Mouse (Mus musculus) liver, embryonic 15.5 days (tissue): Measurements from ENCODE around the gene Aqp9. TPM values are rescaled to one million over a fixed set of nuclear protein-coding genes. Genes with fewer than 3 reads are reported as not detected.
A peak's percentile ranks its signal among the peaks of the same experiment; 100 is the strongest.

ENCODE experiments used
- ATAC-seq: fragments of 200-750 bp; cut with Nextera tagmentation; 2 replicates; pipeline ENCODE4 v1.8.0; 2017; ENCODE audit warnings: moderate number of reproducible peaks, mild to moderate bottlenecking, moderate library complexity; ENCODE audit not compliant: insufficient read depth
- H3K27ac ChIP-seq: fragments of 300-500 bp; sonication (generic); replicated peaks from 2 replicates; pipeline ENCODE4 v1.5.1; 2015; ENCODE audit warnings: mild to moderate bottlenecking, inconsistent platforms
- H3K27me3 ChIP-seq: fragments of 300-500 bp; sonication (generic); 2 replicates; pipeline ENCODE4 v1.6.1; 2015; ENCODE audit warnings: mild to moderate bottlenecking, inconsistent platforms
- H3K36me3 ChIP-seq: fragments of 300-500 bp; sonication (generic); replicated peaks from 2 replicates; pipeline ENCODE4 v1.6.1; 2015; ENCODE audit warnings: moderate library complexity, mild to moderate bottlenecking, inconsistent platforms
- H3K4me1 ChIP-seq: fragments of 300-500 bp; sonication (generic); replicated peaks from 2 replicates; pipeline ENCODE4 v1.6.1; 2015; ENCODE audit warnings: inconsistent platforms
- H3K4me2 ChIP-seq: fragments of 300-500 bp; sonication (generic); 2 replicates; pipeline ENCODE4 v1.6.1; 2015; ENCODE audit warnings: moderate library complexity, mild to moderate bottlenecking, inconsistent platforms
- H3K4me3 ChIP-seq: fragments of 300-500 bp; sonication (generic); replicated peaks from 2 replicates; pipeline ENCODE4 v1.5.1; 2015; ENCODE audit warnings: mild to moderate bottlenecking, inconsistent platforms
- H3K9ac ChIP-seq: fragments of 300-500 bp; sonication (generic); 2 replicates; pipeline ENCODE4 v1.6.1; 2015; ENCODE audit warnings: moderate library complexity, mild to moderate bottlenecking, inconsistent platforms
- H3K9me3 ChIP-seq: fragments of 300-500 bp; sonication (generic); replicated peaks from 2 replicates; pipeline ENCODE4 v1.6.1; 2016; ENCODE audit warnings: inconsistent platforms
- WGBS: fragments of 180-500 bp; shearing (Covaris S2); methylation state at CpG from one replicate; pipeline ENCODE4 v1.1.7; 2015; ENCODE audit warnings: mixed read lengths; ENCODE audit not compliant: insufficient replicate concordance; 5-methylcytosine and 5-hydroxymethylcytosine counted together
- polyA plus RNA-seq: library from polyadenylated mRNA; unstranded; fragments of >200 nt; fragmentation: Nextera tagmentation; extraction: Ambion mirVana; gene quantifications from 2 replicates; pipeline ENCODE4 v1.2.1, GENCODE M21; 2015

The Aqp9 gene
- polyA plus RNA-seq, 1 experiment from 2014 or later, result 7.7 TPM

DNA sequence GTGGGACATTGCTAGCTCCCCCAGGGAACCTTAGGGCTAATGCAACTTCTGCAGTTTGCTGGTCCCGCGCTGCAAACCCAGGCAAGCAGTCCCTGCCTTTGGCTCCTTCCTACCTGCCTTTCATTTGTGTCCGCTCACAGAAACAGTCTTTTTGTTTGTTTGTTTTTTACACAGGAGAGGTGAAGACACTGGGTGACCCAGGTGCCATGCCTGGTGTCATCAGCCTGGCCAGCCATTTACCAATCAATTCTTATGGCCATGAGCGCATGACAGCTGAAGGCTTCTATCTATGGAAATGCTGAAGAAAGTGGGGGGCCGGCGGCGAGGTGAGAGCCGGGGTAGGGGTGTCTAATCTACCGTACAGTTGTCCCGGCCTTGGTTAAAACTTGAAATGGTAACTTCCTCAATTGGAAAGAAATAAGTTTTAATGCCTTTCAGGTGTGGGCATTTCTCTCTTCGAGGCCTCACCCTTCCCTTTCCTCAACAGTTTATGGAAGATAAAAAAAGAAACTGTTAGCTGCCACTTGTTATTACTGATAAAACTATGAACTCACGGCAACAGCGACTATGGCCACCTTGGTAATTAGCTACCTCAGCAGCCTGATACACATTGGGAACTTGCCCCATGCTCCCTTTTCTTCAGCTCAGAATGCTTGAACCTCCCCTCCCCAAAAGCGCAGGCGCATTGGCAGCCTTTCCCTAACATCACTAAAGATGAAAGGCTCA, 10.4 kb downstream of the Aqp9 start:
- peak overlapping the region; percentile 47 for H3K9ac ChIP-seq
- H3K9me3 ChIP-seq, result no peaks in the 10 kb centered on the region
- H3K36me3 ChIP-seq, result no peaks in the 10 kb centered on the region
- H3K27me3 ChIP-seq, result no peaks in the 10 kb centered on the region
- peak; percentile 49; the same call in 1 of the 2 replicates for ATAC-seq
- peak overlapping the region; percentile 91 for H3K27ac ChIP-seq
- peak overlapping the region; percentile 20; the same call in 1 of the 2 replicates for H3K4me3 ChIP-seq
- H3K4me1 ChIP-seq, result peaks cover 92% of the 10 kb centered on the region
- peak overlapping the region; percentile 63 for H3K4me2 ChIP-seq
- WGBS, result 33% methylated on average over 15 of the region's 15 CpGs

DNA sequence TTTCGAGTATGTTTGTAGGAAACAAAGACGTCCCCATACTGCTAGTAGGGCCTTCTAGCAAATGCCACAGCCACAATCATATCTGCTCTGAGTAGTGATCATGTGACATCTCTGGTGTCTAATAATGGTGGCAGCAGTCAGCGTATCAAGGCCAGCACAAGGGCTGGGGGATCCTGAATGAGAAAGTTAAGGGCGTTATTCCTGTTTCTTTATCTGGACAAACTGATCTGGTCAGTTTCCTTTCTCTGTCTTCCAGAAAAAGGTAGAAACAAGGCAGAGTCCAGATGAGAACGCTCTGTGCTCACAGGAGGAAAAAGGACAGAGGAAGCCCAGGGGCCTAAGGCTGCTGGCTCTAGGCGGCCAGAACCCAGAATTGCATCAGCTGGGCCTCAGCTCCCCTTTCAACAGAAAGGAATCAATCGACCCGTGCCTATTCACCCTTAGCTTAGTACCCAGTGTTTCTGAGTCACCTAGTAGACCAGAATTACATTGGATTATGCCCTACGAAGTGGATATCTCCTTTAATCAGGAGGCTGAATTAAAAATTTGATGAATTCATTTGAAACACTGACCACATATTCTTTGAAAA, 11.9 kb downstream of the Aqp9 start:
- Histone ChIP-seq H3K4me2 (peak overlapping the region; percentile 37), H3K4me3 (no peak overlapping the region), H3K4me1 (peaks cover 88% of the 10 kb centered on the region), H3K27ac (peak overlapping the region; percentile 91), H3K9ac (peak overlapping the region; percentile 47; the same call in 1 of the 2 replicates), H3K36me3 (no peaks in the 10 kb centered on the region), H3K9me3 (no peaks in the 10 kb centered on the region), H3K27me3 (no peaks in the 10 kb centered on the region)
- ATAC-seq, result peak; percentile 64
- 22% methylated on average over 9 of the region's 9 CpGs for WGBS

DNA sequence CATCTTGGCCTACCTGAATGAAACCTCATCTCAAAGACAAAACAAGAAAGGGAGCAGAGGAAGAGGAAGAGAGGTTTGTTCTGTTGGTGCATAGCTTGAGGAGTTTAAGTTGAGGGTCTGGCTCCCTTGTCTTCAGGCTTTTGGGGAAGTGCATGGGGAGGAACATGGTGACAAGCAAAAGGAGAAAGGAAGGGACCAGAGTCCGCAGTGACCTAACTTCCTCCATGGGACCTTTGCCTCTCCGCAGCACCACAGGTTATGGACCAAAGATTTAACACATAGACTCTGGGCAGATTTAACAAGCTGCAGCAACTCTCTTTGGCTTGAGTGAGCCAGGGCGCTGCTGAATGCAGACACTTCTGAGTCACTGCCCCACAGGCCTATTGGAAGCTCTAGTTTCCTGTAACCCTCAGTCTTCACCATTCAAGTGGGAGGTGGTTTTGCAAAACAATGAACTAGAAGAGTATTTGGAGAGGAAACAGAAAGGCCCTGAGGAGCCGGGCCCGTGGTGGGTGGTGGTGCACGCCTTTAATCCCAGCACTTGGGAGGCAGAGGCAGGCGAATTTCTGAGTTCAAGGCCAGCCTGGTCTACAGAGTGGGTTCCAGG, 13.0 kb downstream of the Aqp9 start:
- peak overlapping the region; percentile 16 for H3K27ac ChIP-seq
- no peak overlapping the region for H3K4me2 ChIP-seq
- H3K27me3 ChIP-seq, result no peaks in the 10 kb centered on the region
- ATAC-seq, result no peak
- H3K36me3 ChIP-seq, result no peaks in the 10 kb centered on the region
- H3K4me3 ChIP-seq, result no peak overlapping the region
- peaks cover 88% of the 10 kb centered on the region for H3K4me1 ChIP-seq
- H3K9me3 ChIP-seq, result no peaks in the 10 kb centered on the region
- H3K9ac ChIP-seq, result no peak overlapping the region
- WGBS, result 61% methylated on average over 7 of the region's 7 CpGs

DNA sequence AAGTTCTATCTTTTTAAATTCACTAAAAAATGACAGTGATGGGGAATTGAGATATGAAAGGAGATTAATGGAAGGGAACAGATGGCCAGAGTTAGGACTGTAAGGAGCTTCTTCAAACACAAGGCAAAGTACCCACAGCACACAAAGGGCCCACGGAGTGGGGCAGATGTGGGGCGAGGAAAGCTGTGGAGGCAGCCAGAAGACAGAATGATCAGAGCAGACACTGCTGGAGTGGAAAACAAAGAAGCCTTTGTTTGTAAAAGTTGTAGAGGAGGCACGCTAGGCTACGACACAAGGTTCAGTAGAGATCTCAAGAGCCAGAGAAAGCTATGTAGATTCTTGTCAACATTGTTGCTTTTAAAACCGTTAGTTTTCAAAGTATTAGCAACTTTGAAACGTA, 17.1 kb downstream of the Aqp9 start:
- Histone ChIP-seq H3K27me3 (no peaks in the 10 kb centered on the region), H3K9me3 (no peaks in the 10 kb centered on the region), H3K36me3 (no peaks in the 10 kb centered on the region), H3K9ac (peak overlapping the region; percentile 10; the same call in 1 of the 2 replicates), H3K4me1 (peaks cover 84% of the 10 kb centered on the region), H3K4me2 (no peak overlapping the region), H3K27ac (peak overlapping the region; percentile 67), H3K4me3 (no peak overlapping the region)
- 71% methylated on average over 6 of the region's 6 CpGs for WGBS
- no peak for ATAC-seq

DNA sequence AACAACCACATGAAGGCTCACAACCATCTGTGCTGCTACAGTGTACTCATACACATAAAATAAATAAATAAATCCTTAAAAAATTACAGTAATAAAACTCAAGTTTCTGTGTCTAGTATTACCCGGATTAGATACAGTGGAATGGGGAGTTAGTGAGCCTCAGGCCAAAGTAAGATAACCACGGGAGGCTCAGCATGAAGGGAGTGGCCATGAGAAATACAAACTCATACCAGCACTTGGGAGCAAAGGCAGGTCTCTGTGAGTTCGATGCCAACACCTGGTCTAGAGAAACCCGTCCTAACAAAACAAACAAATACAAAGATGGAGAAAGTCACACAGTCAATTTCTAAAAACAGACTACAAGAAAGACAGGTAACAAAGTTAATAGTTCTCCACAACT, 18.3 kb downstream of the Aqp9 start:
- Histone ChIP-seq H3K4me1 (peaks cover 84% of the 10 kb centered on the region), H3K4me3 (no peak overlapping the region), H3K27ac (peak overlapping the region; percentile 75), H3K27me3 (no peaks in the 10 kb centered on the region), H3K4me2 (no peak overlapping the region), H3K9me3 (no peaks in the 10 kb centered on the region), H3K9ac (no peak overlapping the region), H3K36me3 (no peaks in the 10 kb centered on the region)
- peak; percentile 62 for ATAC-seq
- WGBS, result 23% methylated on average over 4 of the region's 4 CpGs

DNA sequence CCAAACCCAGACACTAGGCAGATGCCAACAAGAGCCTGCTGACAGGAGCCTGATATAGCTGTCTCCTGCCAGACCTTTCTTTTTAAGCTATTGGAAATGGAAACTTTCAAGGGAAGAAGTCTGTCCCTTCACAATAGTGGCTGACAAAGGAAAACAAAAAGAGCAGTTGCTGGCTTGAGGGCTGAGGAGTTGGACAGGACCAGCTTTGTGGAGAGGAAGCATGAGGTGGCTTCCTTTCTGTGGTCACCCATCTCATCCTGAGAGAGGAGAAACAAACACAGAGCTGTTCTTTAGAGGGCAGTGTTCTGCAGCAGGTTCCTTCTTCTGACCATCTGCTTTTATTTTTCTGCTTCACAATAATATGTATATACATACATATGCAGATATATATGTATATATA, 19.6 kb downstream of the Aqp9 start:
- no peak for ATAC-seq
- Histone ChIP-seq H3K4me3 (no peak overlapping the region), H3K27me3 (no peaks in the 10 kb centered on the region), H3K4me2 (no peak overlapping the region), H3K9me3 (no peaks in the 10 kb centered on the region), H3K36me3 (no peaks in the 10 kb centered on the region), H3K4me1 (peaks cover 78% of the 10 kb centered on the region), H3K27ac (peak overlapping the region; percentile 75), H3K9ac (no peak overlapping the region)

DNA sequence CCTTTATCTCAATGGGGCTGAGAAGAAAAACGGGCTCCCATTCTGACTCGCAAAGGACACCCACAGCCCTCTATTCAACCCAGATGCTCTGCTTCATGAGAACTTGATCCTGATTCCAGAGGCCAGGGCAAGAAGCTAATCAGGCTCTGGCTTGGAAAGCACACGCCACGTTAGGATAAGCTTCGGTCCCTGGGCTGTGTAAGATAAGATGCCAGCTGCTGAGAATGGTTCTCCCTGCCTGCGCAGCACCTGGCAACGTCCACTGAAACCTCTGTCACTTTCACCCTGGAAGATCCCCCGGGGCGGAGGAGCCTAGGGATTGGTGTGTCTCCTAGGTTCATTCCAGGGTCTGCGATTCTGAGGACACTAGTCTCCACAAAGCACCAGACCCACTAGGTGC, 22.3 kb downstream of the Aqp9 start:
- no peaks in the 10 kb centered on the region for H3K36me3 ChIP-seq
- H3K4me1 ChIP-seq, result peaks cover 71% of the 10 kb centered on the region
- H3K27ac ChIP-seq, result peak overlapping the region; percentile 85
- peak; percentile 97 for ATAC-seq
- WGBS, result 35% methylated on average over 10 of the region's 10 CpGs
- peak overlapping the region; percentile 39; the same call in 1 of the 2 replicates for H3K9ac ChIP-seq
- no peaks in the 10 kb centered on the region for H3K9me3 ChIP-seq
- no peaks in the 10 kb centered on the region for H3K27me3 ChIP-seq
- H3K4me3 ChIP-seq, result peak overlapping the region; percentile 21
- peak overlapping the region; percentile 68 for H3K4me2 ChIP-seq

DNA sequence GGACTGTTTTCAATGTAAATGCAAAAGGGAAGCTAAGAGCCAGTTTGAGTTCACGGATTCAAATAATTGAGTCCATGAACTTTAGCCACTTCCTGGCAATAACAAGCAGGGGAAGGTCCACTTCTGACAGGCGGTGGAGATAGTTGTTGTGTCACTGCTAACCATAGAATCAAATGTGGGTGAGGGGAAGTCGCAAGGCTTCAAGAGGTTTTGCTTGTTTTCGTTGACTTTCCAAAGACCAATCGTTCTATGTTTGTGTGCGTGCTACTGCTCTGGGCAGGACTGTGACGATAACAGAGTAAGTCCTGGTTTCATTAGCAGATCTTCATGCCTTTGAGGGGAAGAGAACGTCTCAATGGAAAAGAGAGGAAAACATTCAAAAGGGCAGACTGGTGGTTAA, 28.3 kb downstream of the Aqp9 start:
- no peak overlapping the region for H3K9ac ChIP-seq
- no peaks in the 10 kb centered on the region for H3K9me3 ChIP-seq
- H3K27me3 ChIP-seq, result no peaks in the 10 kb centered on the region
- no peaks in the 10 kb centered on the region for H3K36me3 ChIP-seq
- H3K4me2 ChIP-seq, result no peak overlapping the region
- peak overlapping the region; percentile 67 for H3K27ac ChIP-seq
- peaks cover 32% of the 10 kb centered on the region for H3K4me1 ChIP-seq
- 60% methylated on average over 8 of the region's 8 CpGs for WGBS
- H3K4me3 ChIP-seq, result no peak overlapping the region
- peak; percentile 55 for ATAC-seq

DNA sequence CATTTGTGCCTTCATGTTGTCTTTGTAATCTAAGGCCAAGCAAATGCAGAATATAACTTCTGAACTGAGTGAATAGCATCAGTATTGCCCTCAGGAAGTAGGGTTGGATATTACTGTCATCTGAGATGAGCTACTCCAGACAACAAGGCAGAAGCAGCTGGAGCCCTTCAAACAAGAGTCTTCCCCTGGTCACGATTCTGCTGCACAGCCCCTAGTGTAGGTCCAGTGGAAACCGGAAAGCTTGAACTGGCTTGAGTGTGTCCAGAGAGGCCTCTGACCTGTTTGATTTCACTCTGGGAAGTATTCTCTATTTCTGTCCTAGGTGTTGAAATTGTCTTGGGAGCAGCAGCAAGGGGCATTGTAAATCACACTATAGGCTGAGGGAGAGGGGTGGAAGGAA, 29.5 kb downstream of the Aqp9 start:
- Histone ChIP-seq H3K4me1 (peaks cover 28% of the 10 kb centered on the region), H3K4me3 (no peak overlapping the region), H3K9ac (no peak overlapping the region), H3K4me2 (no peak overlapping the region), H3K27ac (no peak overlapping the region), H3K36me3 (no peaks in the 10 kb centered on the region), H3K9me3 (no peaks in the 10 kb centered on the region), H3K27me3 (no peaks in the 10 kb centered on the region)
- ATAC-seq, result no peak
- WGBS, result 80% methylated on average over 2 of the region's 2 CpGs

DNA sequence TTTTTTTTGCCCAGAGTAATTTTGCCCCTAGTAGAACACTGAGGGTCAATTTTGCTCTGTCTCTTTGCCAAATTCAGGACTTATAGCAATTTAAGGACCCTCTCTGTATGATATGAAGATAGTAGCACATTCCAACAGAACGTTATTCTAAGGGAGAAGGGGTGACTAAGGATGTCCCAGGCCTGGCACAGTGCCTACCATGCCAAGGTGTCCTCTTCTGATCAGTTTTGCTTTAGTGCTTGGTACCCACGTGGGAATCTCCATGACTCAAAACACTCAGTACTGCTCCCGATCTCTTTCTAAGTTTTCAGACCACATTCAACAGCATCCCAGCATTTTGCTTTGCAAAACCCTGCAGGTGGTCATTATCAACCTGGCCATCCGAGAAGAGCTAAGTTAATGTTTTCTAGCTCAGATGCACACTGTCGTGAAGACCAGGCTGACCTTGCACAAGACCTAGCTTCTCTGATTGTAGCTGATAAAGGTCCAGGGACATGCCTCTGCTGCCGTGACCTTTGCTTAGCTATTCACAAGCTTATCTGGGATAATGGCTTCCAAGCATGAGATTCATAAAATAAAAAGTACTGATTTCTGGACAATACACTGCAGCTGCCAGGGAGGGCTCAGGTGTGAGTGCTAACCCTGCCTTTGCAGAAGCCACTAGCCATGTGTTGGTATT, 31.1 kb downstream of the Aqp9 start:
- H3K9me3 ChIP-seq, result no peaks in the 10 kb centered on the region
- H3K4me2 ChIP-seq, result no peak overlapping the region
- no peak overlapping the region for H3K9ac ChIP-seq
- ATAC-seq, result peak; percentile 33; the same call in 1 of the 2 replicates
- H3K36me3 ChIP-seq, result no peaks in the 10 kb centered on the region
- H3K4me3 ChIP-seq, result no peak overlapping the region
- no peaks in the 10 kb centered on the region for H3K27me3 ChIP-seq
- peak overlapping the region; percentile 51; the same call in 1 of the 2 replicates for H3K27ac ChIP-seq
- 52% methylated on average over 6 of the region's 6 CpGs for WGBS
- peaks cover 30% of the 10 kb centered on the region for H3K4me1 ChIP-seq

DNA sequence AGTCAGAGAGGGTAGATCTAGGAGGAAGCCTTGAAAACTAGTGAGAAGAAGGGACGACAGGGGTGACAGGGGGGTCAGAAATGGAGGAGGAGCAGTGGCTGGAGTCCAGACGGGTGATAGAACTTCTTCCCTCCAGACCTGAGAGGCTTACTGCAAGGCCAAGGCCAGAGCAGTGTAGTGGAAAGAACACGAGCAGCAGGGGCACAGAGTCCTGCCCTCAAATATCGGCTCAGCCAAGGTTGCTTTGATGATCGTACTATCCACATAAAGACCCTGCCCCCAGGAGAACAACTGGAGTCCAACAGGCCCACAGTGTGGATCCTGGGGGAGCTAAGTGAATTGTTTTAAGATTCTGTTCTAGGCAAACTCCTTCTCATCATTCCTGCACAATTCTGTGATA, 33.4 kb downstream of the Aqp9 start:
- no peak overlapping the region for H3K4me3 ChIP-seq
- H3K4me1 ChIP-seq, result peaks cover 27% of the 10 kb centered on the region
- no peaks in the 10 kb centered on the region for H3K27me3 ChIP-seq
- WGBS, result 59% methylated on average over 5 of the region's 5 CpGs
- no peak overlapping the region for H3K27ac ChIP-seq
- no peak overlapping the region for H3K9ac ChIP-seq
- H3K36me3 ChIP-seq, result no peaks in the 10 kb centered on the region
- H3K4me2 ChIP-seq, result no peak overlapping the region
- H3K9me3 ChIP-seq, result no peaks in the 10 kb centered on the region
- ATAC-seq, result no peak
